Mouse (Mus musculus) liver, adult 2 months (tissue): ENCODE data around the gene H2-Q6. TPM values are rescaled to one million over a fixed set of nuclear protein-coding genes. Genes with fewer than 3 reads are reported as not detected.
"Not testable (repeated sequence)": the region's sequence is repeated elsewhere in the genome, so short reads cannot be mapped to it uniquely, and the experiment has no call there.

Experiments used
- DNase-seq: peaks from one replicate; pipeline ENCODE4 v3.0.0-alpha.2; 2011; ENCODE audit warnings: low read depth, low spot score; ENCODE audit errors: extremely low read depth
- H3K27ac ChIP-seq: fragments of 200-500 bp; replicated peaks from 2 replicates; pipeline ENCODE4 v1.5.1; 2012; ENCODE audit warnings: low read depth, mild to moderate bottlenecking, control low read depth, inconsistent platforms, low read length; ENCODE audit not compliant: insufficient read depth
- H3K27me3 ChIP-seq: fragments of 200-500 bp; 2 replicates; pipeline ENCODE4 v1.6.1; 2012; ENCODE audit warnings: mild to moderate bottlenecking, moderate library complexity, low read length, inconsistent platforms; ENCODE audit not compliant: control insufficient read depth, insufficient read depth
- H3K36me3 ChIP-seq: fragments of 200-500 bp; 2 replicates; pipeline ENCODE4 v1.6.1; 2012; ENCODE audit warnings: low read length, inconsistent platforms; ENCODE audit not compliant: control insufficient read depth, insufficient read depth
- H3K4me1 ChIP-seq: fragments of 200-500 bp; 2 replicates; pipeline ENCODE4 v1.6.1; 2011; ENCODE audit warnings: low read length; ENCODE audit not compliant: control insufficient read depth, insufficient read depth
- H3K4me3 ChIP-seq: fragments of 200-500 bp; 2 replicates; pipeline ENCODE4 v1.5.1; 2011; ENCODE audit warnings: low read depth, mild to moderate bottlenecking, control low read depth, low read length, moderate library complexity; ENCODE audit not compliant: insufficient read depth
- H3K79me2 ChIP-seq: fragments of 200-500 bp; 2 replicates; pipeline ENCODE4 v1.6.1; 2012; ENCODE audit warnings: inconsistent platforms, mild to moderate bottlenecking, low read length, moderate library complexity; ENCODE audit not compliant: control insufficient read depth, insufficient read depth
- H3K9ac ChIP-seq: fragments of 200-500 bp; 2 replicates; pipeline ENCODE4 v1.6.1; 2012; ENCODE audit warnings: low read depth, mild to moderate bottlenecking, control low read depth, inconsistent platforms, low read length
- WGBS: fragments of 180-500 bp; shearing (Covaris S2); methylation state at CpG from one replicate; pipeline ENCODE4 v1.1.7; 2018; 5-methylcytosine and 5-hydroxymethylcytosine counted together
- polyA plus RNA-seq: library from polyadenylated mRNA; depleted of rRNA; stranded (reverse); fragments of >200 nt; gene quantifications from 2 replicates; pipeline ENCODE4 v1.2.3, GENCODE M21; 2012
- total RNA-seq: library from RNA; depleted of rRNA; stranded (reverse); fragments of >200 nt; gene quantifications from 2 replicates; pipeline ENCODE4 v1.2.3, GENCODE M21; 2014

The H2-Q6 gene
- total and polyA plus RNA-seq, 2 experiments: 13.2 to 40.0 TPM

- DNase-seq: peak; percentile 21
- 2% methylated on average over 43 of the region's 48 CpGs for WGBS
- H3K27me3 ChIP-seq, H3K79me2 ChIP-seq, H3K27ac ChIP-seq, H3K4me1 ChIP-seq, H3K36me3 ChIP-seq: not testable (repeated sequence)
- Histone ChIP-seq H3K9ac (peak overlapping the region; percentile 80), H3K4me3 (peak overlapping the region; percentile 67)
Observed at GRCm38 (mm10) chr17:35439295-35439747, 14.7 kb downstream of the H2-Q6 start.

GRCm38 (mm10) chr17:35439925-35440645 lies 15.4 kb downstream of the H2-Q6 start:
- H3K79me2 ChIP-seq, H3K27ac ChIP-seq, H3K4me1 ChIP-seq, DNase-seq, H3K27me3 ChIP-seq, H3K9ac ChIP-seq, H3K36me3 ChIP-seq: not testable (repeated sequence)
- H3K4me3 ChIP-seq: peak overlapping the region; percentile 66; the same call in 1 of the 2 replicates
- WGBS: 71% methylated on average over 27 of the region's 27 CpGs

- 90% methylated on average over 2 of the region's 2 CpGs for WGBS
- not testable (repeated sequence) for H3K9ac ChIP-seq, H3K79me2 ChIP-seq, H3K4me3 ChIP-seq, H3K36me3 ChIP-seq, H3K4me1 ChIP-seq, H3K27ac ChIP-seq, DNase-seq, H3K27me3 ChIP-seq
Observed at GRCm38 (mm10) chr17:35442376-35442775, 17.7 kb downstream of the H2-Q6 start.

- 75% methylated on average over 2 of the region's 2 CpGs for WGBS
- H3K36me3 ChIP-seq, H3K79me2 ChIP-seq, H3K27ac ChIP-seq, DNase-seq, H3K9ac ChIP-seq, H3K27me3 ChIP-seq, H3K4me3 ChIP-seq, H3K4me1 ChIP-seq: not testable (repeated sequence)
Observed at GRCm38 (mm10) chr17:35444510-35444909, 19.9 kb downstream of the H2-Q6 start.

- not testable (repeated sequence) for DNase-seq, H3K27me3 ChIP-seq, H3K79me2 ChIP-seq, H3K4me3 ChIP-seq, H3K27ac ChIP-seq, H3K4me1 ChIP-seq, H3K9ac ChIP-seq, H3K36me3 ChIP-seq
- no CpG with 5 or more reads among the region's 1 CpGs for WGBS
Observed at GRCm38 (mm10) chr17:35458247-35458646, 33.6 kb downstream of the H2-Q6 start.

- H3K79me2 ChIP-seq, DNase-seq, H3K9ac ChIP-seq, H3K4me1 ChIP-seq, H3K27me3 ChIP-seq, H3K27ac ChIP-seq, H3K4me3 ChIP-seq, H3K36me3 ChIP-seq: not testable (repeated sequence)
- WGBS: 74% methylated on average over 3 of the region's 9 CpGs
Observed at GRCm38 (mm10) chr17:35460513-35461341, 36.1 kb downstream of the H2-Q6 start.
